Mouse (Mus musculus): ENCODE measurements at regions not wholly inside any gene's neighbourhood (a gene's known extent, or its start where the extent isn't known, plus 50 kb on each side); places are given as distances from the start of the nearest gene placed in this dataset.

- Histone ChIP-seq H3K36me3 (ENCODE audit: control insufficient read depth, insufficient read depth, low read length) (no peaks in the 10 kb centered on the region), H3K9ac (ENCODE audit: low read depth, low read length) (no peak overlapping the region), H3K27me3 (replicated peaks; ENCODE audit: control insufficient read depth, insufficient read depth, low read length) (no peaks in the 10 kb centered on the region), H3K27ac (replicated peaks; ENCODE audit: low read depth, low read length) (no peak overlapping the region), H3K9me3 (ENCODE audit: control insufficient read depth, low read length) (no peaks in the 10 kb centered on the region), H3K4me3 (ENCODE audit: low read depth, low read length) (no peak overlapping the region), H3K4me2 (ENCODE audit: low read depth, low read length) (no peak overlapping the region), H3K4me1 (ENCODE audit: control insufficient read depth, insufficient read depth, low read length) (no peaks in the 10 kb centered on the region)
- ATAC-seq (ENCODE audit: low read depth) (no peak), DNase-seq (ENCODE audit: low spot score) (no peak)
- 80% methylated on average over 4 of the region's 4 CpGs for WGBS
These were observed 288.7 kb upstream of the BB014433 start for GRCm38 (mm10) chr8:15334532-15334931.

GRCm38 (mm10) chr8:15327312-15327711 is 281.4 kb upstream of the BB014433 start:
- no peaks in the 10 kb centered on the region for H3K4me1 ChIP-seq (ENCODE audit: control insufficient read depth, insufficient read depth, low read length)
- H3K36me3 ChIP-seq (ENCODE audit: control insufficient read depth, insufficient read depth, low read length): no peaks in the 10 kb centered on the region
- H3K27ac ChIP-seq (replicated peaks; ENCODE audit: low read depth, low read length): no peak overlapping the region
- no peaks in the 10 kb centered on the region for H3K9me3 ChIP-seq (ENCODE audit: control insufficient read depth, low read length)
- H3K4me3 ChIP-seq (ENCODE audit: low read depth, low read length): no peak overlapping the region
- no peak overlapping the region for H3K4me2 ChIP-seq (ENCODE audit: low read depth, low read length)
- DNase-seq (ENCODE audit: low spot score) (no peak), ATAC-seq (ENCODE audit: low read depth) (no peak)
- H3K9ac ChIP-seq (ENCODE audit: low read depth, low read length): no peak overlapping the region
- H3K27me3 ChIP-seq (replicated peaks; ENCODE audit: control insufficient read depth, insufficient read depth, low read length): no peaks in the 10 kb centered on the region
- 45% methylated on average over 5 of the region's 5 CpGs for WGBS

- no peak overlapping the region for H3K4me3 ChIP-seq (ENCODE audit: low read depth, low read length)
- H3K27me3 ChIP-seq (replicated peaks; ENCODE audit: control insufficient read depth, insufficient read depth, low read length): no peaks in the 10 kb centered on the region
- H3K9me3 ChIP-seq (ENCODE audit: control insufficient read depth, low read length): no peaks in the 10 kb centered on the region
- DNase-seq (ENCODE audit: low spot score) (no peak), ATAC-seq (ENCODE audit: low read depth) (no peak)
- H3K36me3 ChIP-seq (ENCODE audit: control insufficient read depth, insufficient read depth, low read length): no peaks in the 10 kb centered on the region
- 87% methylated on average over 4 of the region's 4 CpGs for WGBS
- no peak overlapping the region for H3K27ac ChIP-seq (replicated peaks; ENCODE audit: low read depth, low read length)
- no peaks in the 10 kb centered on the region for H3K4me1 ChIP-seq (ENCODE audit: control insufficient read depth, insufficient read depth, low read length)
- no peak overlapping the region for H3K9ac ChIP-seq (ENCODE audit: low read depth, low read length)
- H3K4me2 ChIP-seq (ENCODE audit: low read depth, low read length): no peak overlapping the region
These were observed 277.5 kb upstream of the BB014433 start for GRCm38 (mm10) chr8:15323421-15323820.

GRCm38 (mm10) chr8:15318082-15318816 is 272.4 kb upstream of the BB014433 start:
- H3K9ac ChIP-seq (ENCODE audit: low read depth, low read length): no peak overlapping the region
- DNase-seq (ENCODE audit: low spot score): no peak
- H3K27ac ChIP-seq (replicated peaks; ENCODE audit: low read depth, low read length): no peak overlapping the region
- no peaks in the 10 kb centered on the region for H3K36me3 ChIP-seq (ENCODE audit: control insufficient read depth, insufficient read depth, low read length)
- no peaks in the 10 kb centered on the region for H3K27me3 ChIP-seq (replicated peaks; ENCODE audit: control insufficient read depth, insufficient read depth, low read length)
- ATAC-seq (ENCODE audit: low read depth): no peak
- H3K4me3 ChIP-seq (ENCODE audit: low read depth, low read length): no peak overlapping the region
- no peaks in the 10 kb centered on the region for H3K9me3 ChIP-seq (ENCODE audit: control insufficient read depth, low read length)
- H3K4me2 ChIP-seq (ENCODE audit: low read depth, low read length): no peak overlapping the region
- no peaks in the 10 kb centered on the region for H3K4me1 ChIP-seq (ENCODE audit: control insufficient read depth, insufficient read depth, low read length)
- 84% methylated on average over 16 of the region's 16 CpGs for WGBS

GRCm38 (mm10) chr8:15313481-15313880 is 267.6 kb upstream of the BB014433 start:
- no peak overlapping the region for H3K9ac ChIP-seq (ENCODE audit: low read depth, low read length)
- H3K4me1 ChIP-seq (ENCODE audit: control insufficient read depth, insufficient read depth, low read length): no peaks in the 10 kb centered on the region
- ATAC-seq (ENCODE audit: low read depth): no peak
- H3K36me3 ChIP-seq (ENCODE audit: control insufficient read depth, insufficient read depth, low read length): no peaks in the 10 kb centered on the region
- H3K27me3 ChIP-seq (replicated peaks; ENCODE audit: control insufficient read depth, insufficient read depth, low read length): no peaks in the 10 kb centered on the region
- no peak overlapping the region for H3K27ac ChIP-seq (replicated peaks; ENCODE audit: low read depth, low read length)
- no peak for DNase-seq (ENCODE audit: low spot score)
- 73% methylated on average over 5 of the region's 5 CpGs for WGBS
- H3K4me2 ChIP-seq (ENCODE audit: low read depth, low read length): no peak overlapping the region
- no peak overlapping the region for H3K4me3 ChIP-seq (ENCODE audit: low read depth, low read length)
- H3K9me3 ChIP-seq (ENCODE audit: control insufficient read depth, low read length): no peaks in the 10 kb centered on the region

- Histone ChIP-seq H3K4me1 (ENCODE audit: control insufficient read depth, insufficient read depth, low read length) (no peaks in the 10 kb centered on the region), H3K27me3 (replicated peaks; ENCODE audit: control insufficient read depth, insufficient read depth, low read length) (no peaks in the 10 kb centered on the region), H3K27ac (replicated peaks; ENCODE audit: low read depth, low read length) (no peak overlapping the region), H3K4me2 (ENCODE audit: low read depth, low read length) (no peak overlapping the region), H3K36me3 (ENCODE audit: control insufficient read depth, insufficient read depth, low read length) (no peaks in the 10 kb centered on the region), H3K9me3 (ENCODE audit: control insufficient read depth, low read length) (no peaks in the 10 kb centered on the region), H3K4me3 (ENCODE audit: low read depth, low read length) (no peak overlapping the region), H3K9ac (ENCODE audit: low read depth, low read length) (no peak overlapping the region)
- DNase-seq (ENCODE audit: low spot score) (no peak), ATAC-seq (ENCODE audit: low read depth) (no peak)
- WGBS: 86% methylated on average over 4 of the region's 4 CpGs
These were observed 265.6 kb upstream of the BB014433 start for GRCm38 (mm10) chr8:15311509-15311908.

- H3K4me2 ChIP-seq (ENCODE audit: low read depth, low read length): no peak overlapping the region
- ATAC-seq (ENCODE audit: low read depth) (no peak), DNase-seq (ENCODE audit: low spot score) (no peak)
- no peak overlapping the region for H3K4me3 ChIP-seq (ENCODE audit: low read depth, low read length)
- H3K9ac ChIP-seq (ENCODE audit: low read depth, low read length): no peak overlapping the region
- no peaks in the 10 kb centered on the region for H3K36me3 ChIP-seq (ENCODE audit: control insufficient read depth, insufficient read depth, low read length)
- H3K27me3 ChIP-seq (replicated peaks; ENCODE audit: control insufficient read depth, insufficient read depth, low read length): no peaks in the 10 kb centered on the region
- WGBS: 75% methylated on average over 7 of the region's 7 CpGs
- H3K9me3 ChIP-seq (ENCODE audit: control insufficient read depth, low read length): no peaks in the 10 kb centered on the region
- no peak overlapping the region for H3K27ac ChIP-seq (replicated peaks; ENCODE audit: low read depth, low read length)
- no peaks in the 10 kb centered on the region for H3K4me1 ChIP-seq (ENCODE audit: control insufficient read depth, insufficient read depth, low read length)
These were observed 265.2 kb upstream of the BB014433 start for GRCm38 (mm10) chr8:15311045-15311444.

- Histone ChIP-seq H3K9ac (ENCODE audit: low read depth, low read length) (no peak overlapping the region), H3K36me3 (ENCODE audit: control insufficient read depth, insufficient read depth, low read length) (no peaks in the 10 kb centered on the region), H3K27ac (replicated peaks; ENCODE audit: low read depth, low read length) (no peak overlapping the region), H3K4me1 (ENCODE audit: control insufficient read depth, insufficient read depth, low read length) (no peaks in the 10 kb centered on the region), H3K27me3 (replicated peaks; ENCODE audit: control insufficient read depth, insufficient read depth, low read length) (no peaks in the 10 kb centered on the region), H3K4me2 (ENCODE audit: low read depth, low read length) (no peak overlapping the region), H3K9me3 (ENCODE audit: control insufficient read depth, low read length) (no peaks in the 10 kb centered on the region), H3K4me3 (ENCODE audit: low read depth, low read length) (no peak overlapping the region)
- ATAC-seq (ENCODE audit: low read depth) (no peak), DNase-seq (ENCODE audit: low spot score) (no peak)
- 75% methylated on average over 2 of the region's 2 CpGs for WGBS
These were observed 258.3 kb upstream of the BB014433 start for GRCm38 (mm10) chr8:15304143-15304677.

- Histone ChIP-seq H3K4me3 (ENCODE audit: low read depth, low read length) (no peak overlapping the region), H3K4me1 (ENCODE audit: control insufficient read depth, insufficient read depth, low read length) (no peaks in the 10 kb centered on the region), H3K27ac (replicated peaks; ENCODE audit: low read depth, low read length) (no peak overlapping the region), H3K9me3 (ENCODE audit: control insufficient read depth, low read length) (no peaks in the 10 kb centered on the region), H3K9ac (ENCODE audit: low read depth, low read length) (no peak overlapping the region), H3K36me3 (ENCODE audit: control insufficient read depth, insufficient read depth, low read length) (no peaks in the 10 kb centered on the region), H3K4me2 (ENCODE audit: low read depth, low read length) (no peak overlapping the region), H3K27me3 (replicated peaks; ENCODE audit: control insufficient read depth, insufficient read depth, low read length) (0 out of 2 replicates have a peak, but pooled peaks cover 3% of the 10 kb centered on the region)
- ATAC-seq (ENCODE audit: low read depth) (no peak), DNase-seq (ENCODE audit: low spot score) (peak; percentile 17)
- WGBS: 39% methylated on average over 5 of the region's 5 CpGs
These were observed 227.9 kb upstream of the BB014433 start for GRCm38 (mm10) chr8:15273775-15274174.

Data from embryonic facial prominence, embryonic 14.5 days (tissue).